Mouse (Mus musculus) forebrain, postnatal 0 days (tissue): ENCODE measurements around the gene Tenm4. TPM values are rescaled to one million over a fixed set of nuclear protein-coding genes. Genes with fewer than 3 reads are reported as not detected.
A peak's percentile ranks its signal among the peaks of the same experiment; 100 is the strongest.

Experiments
- ATAC-seq: fragments of 200-750 bp; cut with Nextera tagmentation; 2 replicates; pipeline ENCODE4 v1.8.0; 2017; ENCODE audit warnings: mild to moderate bottlenecking, moderate library complexity
- DNase-seq: peaks from one replicate; pipeline ENCODE4 v3.0.0-alpha.2; 2015
- H3K27ac ChIP-seq: fragments of 300-500 bp; sonication (generic); 2 replicates; pipeline ENCODE4 v1.5.1; 2014; ENCODE audit warnings: low read depth, mild to moderate bottlenecking, antibody characterized with exemption, low read length, moderate library complexity, mixed read lengths
- H3K27me3 ChIP-seq: fragments of 300-500 bp; sonication (generic); 2 replicates; pipeline ENCODE4 v1.6.1; 2014; ENCODE audit warnings: mild to moderate bottlenecking, low read length, mixed read lengths; ENCODE audit not compliant: insufficient read depth
- H3K36me3 ChIP-seq: fragments of 300-500 bp; sonication (generic); 2 replicates; pipeline ENCODE4 v1.6.1; 2014; ENCODE audit warnings: mild to moderate bottlenecking, moderate library complexity; ENCODE audit not compliant: insufficient read depth
- H3K4me1 ChIP-seq: fragments of 300-500 bp; sonication (generic); 2 replicates; pipeline ENCODE4 v1.6.1; 2014; ENCODE audit warnings: antibody characterized with exemption; ENCODE audit not compliant: insufficient read depth
- H3K4me2 ChIP-seq: fragments of 300-500 bp; sonication (generic); 2 replicates; pipeline ENCODE4 v1.6.1; 2014; ENCODE audit warnings: low read depth, mild to moderate bottlenecking, moderate library complexity
- H3K4me3 ChIP-seq: fragments of 300-500 bp; sonication (generic); 2 replicates; pipeline ENCODE4 v1.5.1; 2014; ENCODE audit warnings: low read depth, low read length, mixed read lengths
- H3K9ac ChIP-seq: fragments of 300-500 bp; sonication (generic); 2 replicates; pipeline ENCODE4 v1.6.1; 2014; ENCODE audit warnings: mild to moderate bottlenecking
- H3K9me3 ChIP-seq: fragments of 300-500 bp; sonication (generic); 2 replicates; pipeline ENCODE4 v1.6.1; 2016; ENCODE audit warnings: low read length
- CTCF ChIP-seq: sonication (generic); IDR thresholded peaks from 2 replicates; pipeline ENCODE4 v1.5.1; 2016; ENCODE audit warnings: antibody characterized with exemption, control low read depth, low read depth
- WGBS: fragments of 180-500 bp; shearing (Covaris S2); extraction: QIAGEN DNeasy Blood & Tissue Kit; methylation state at CpG from one replicate; pipeline ENCODE4 v1.1.7; 2014; 5-methylcytosine and 5-hydroxymethylcytosine counted together
- polyA plus RNA-seq: library from polyadenylated mRNA; unstranded; fragments of >200 nt; fragmentation: Nextera tagmentation; extraction: Ambion mirVana; gene quantifications from 2 replicates; pipeline ENCODE4 v1.2.1, GENCODE M21; 2015
- total RNA-seq: library from RNA; depleted of rRNA; stranded (reverse); fragments of >200 nt; gene quantifications from 2 replicates; pipeline ENCODE4 v1.2.3, GENCODE M21; 2014

The Tenm4 gene
- total and polyA plus RNA-seq, 2 experiments from 2014 or later = 50.6 to 69.5 TPM

DNA sequence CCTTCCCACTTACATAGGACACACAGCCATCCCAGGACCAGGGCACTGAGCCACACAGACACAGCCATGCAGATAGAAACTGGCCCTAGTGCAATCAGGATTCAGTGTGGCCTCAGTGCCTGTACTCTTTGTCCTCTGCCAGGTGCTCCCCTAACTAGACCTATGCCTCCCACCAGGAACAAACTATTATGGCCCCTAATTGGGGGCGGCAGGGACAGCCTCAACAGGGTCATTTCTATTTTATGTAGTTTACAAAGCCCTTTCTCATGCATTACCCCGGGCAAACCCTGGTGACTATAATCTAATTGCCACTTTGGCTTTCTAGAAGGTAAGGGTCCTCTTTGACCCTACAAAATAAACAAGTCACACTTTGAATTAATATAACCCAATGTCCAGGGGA is 479.4 kb downstream of the Tenm4 start:
- Histone ChIP-seq H3K9me3 (no peaks in the 10 kb centered on the region), H3K4me1 (peaks cover 16% of the 10 kb centered on the region), H3K27me3 (no peaks in the 10 kb centered on the region), H3K9ac (no peak overlapping the region), H3K4me3 (no peak overlapping the region), H3K4me2 (no peak overlapping the region), H3K27ac (no peak overlapping the region), H3K36me3 (no peaks in the 10 kb centered on the region)
- DNase-seq = no peak
- no peak for TF ChIP-seq CTCF
- no peak for ATAC-seq
- WGBS = 18% methylated on average over 2 of the region's 2 CpGs

DNA sequence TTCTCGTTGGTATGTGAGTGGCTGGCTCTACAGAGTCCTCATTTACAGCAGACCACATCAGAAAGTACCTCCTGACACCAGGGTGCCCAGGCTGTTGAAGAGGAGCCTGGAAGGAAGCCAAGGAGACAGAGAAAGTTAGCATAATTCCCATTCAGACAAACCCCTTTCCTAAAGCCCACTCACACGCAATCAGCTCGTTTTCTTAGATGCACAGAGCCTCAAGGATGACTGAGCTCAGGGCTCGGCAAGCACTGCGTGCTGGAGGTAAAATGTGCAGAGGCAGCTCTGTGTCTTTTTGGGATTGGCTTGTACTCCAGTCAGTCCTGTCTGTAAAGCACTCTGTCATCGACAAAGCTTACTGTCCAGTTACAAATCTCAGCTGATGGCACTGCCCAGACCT is 480.0 kb downstream of the Tenm4 start:
- Histone ChIP-seq H3K4me3 (no peak overlapping the region), H3K27ac (no peak overlapping the region), H3K27me3 (no peaks in the 10 kb centered on the region), H3K36me3 (no peaks in the 10 kb centered on the region), H3K9ac (no peak overlapping the region), H3K9me3 (no peaks in the 10 kb centered on the region), H3K4me2 (no peak overlapping the region), H3K4me1 (peaks cover 16% of the 10 kb centered on the region)
- no peak for DNase-seq
- 11% methylated on average over 6 of the region's 6 CpGs for WGBS
- no peak for ATAC-seq
- no peak for TF ChIP-seq CTCF

DNA sequence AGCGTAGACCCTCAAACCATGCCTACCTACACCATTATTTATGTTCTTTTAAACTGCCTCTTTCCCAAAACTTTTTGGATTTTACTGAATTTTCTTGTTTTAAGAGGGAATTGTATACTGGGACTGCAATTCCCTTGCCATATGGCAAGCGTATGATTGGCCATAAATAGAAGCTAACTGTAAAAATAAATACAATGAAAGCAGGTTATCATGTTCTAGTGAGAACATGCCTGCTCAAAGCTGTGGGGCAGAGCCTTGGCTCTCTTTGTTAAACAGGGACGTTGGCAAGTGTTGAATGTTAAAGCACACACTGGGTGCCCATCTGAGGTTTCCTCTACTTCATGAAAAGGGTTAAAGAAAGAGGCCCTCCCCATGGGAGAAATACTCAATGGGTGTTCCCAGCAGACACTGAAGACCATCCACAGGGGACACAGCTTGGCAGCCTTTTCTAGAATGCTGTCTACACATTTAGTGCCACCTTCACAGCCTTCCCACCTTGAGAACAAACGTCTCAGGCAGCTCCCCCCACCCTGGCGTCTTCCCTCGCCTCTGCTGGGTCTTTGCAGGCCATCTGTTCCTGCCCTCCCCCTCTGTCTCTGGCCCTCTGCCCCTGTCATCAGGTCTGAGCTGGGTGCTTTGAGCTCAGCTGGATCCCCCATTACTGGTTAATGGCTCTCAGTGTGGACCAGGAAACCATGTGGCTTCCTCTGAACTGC is 480.7 kb downstream of the Tenm4 start:
- DNase-seq = peak; percentile 32
- WGBS = 32% methylated on average over 6 of the region's 6 CpGs
- peak overlapping the region; percentile 16; the same call in 1 of the 2 replicates for H3K27ac ChIP-seq
- H3K4me2 ChIP-seq = no peak overlapping the region
- H3K4me1 ChIP-seq = peaks cover 16% of the 10 kb centered on the region
- H3K27me3 ChIP-seq = no peaks in the 10 kb centered on the region
- TF ChIP-seq CTCF = no peak
- no peaks in the 10 kb centered on the region for H3K36me3 ChIP-seq
- peak; percentile 57 for ATAC-seq
- no peak overlapping the region for H3K9ac ChIP-seq
- H3K4me3 ChIP-seq = no peak overlapping the region
- no peaks in the 10 kb centered on the region for H3K9me3 ChIP-seq

DNA sequence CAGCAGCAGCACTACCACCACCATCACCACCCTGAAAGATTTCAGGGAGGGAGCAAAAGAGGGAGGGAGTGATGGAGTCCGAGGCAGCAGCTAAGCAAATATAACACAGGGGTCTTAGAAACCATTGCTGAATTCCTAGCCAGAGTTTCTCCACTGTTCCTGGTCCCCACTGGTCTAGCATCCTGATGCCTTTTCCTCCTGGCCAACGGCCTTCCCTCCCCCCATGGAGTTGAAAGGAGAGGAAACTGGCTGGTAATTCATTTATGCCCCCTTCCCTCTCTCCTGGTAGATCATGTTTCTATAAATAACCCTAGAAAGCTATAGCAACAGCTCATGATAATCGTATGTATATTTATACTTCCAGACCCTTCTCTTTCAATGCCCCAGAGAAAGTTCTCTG is 481.8 kb downstream of the Tenm4 start:
- DNase-seq (no peak), ATAC-seq (no peak)
- H3K27me3 ChIP-seq = no peaks in the 10 kb centered on the region
- no peak overlapping the region for H3K27ac ChIP-seq
- TF ChIP-seq CTCF = no peak
- 32% methylated on average over 3 of the region's 3 CpGs for WGBS
- no peaks in the 10 kb centered on the region for H3K9me3 ChIP-seq
- no peak overlapping the region for H3K4me3 ChIP-seq
- no peak overlapping the region for H3K4me2 ChIP-seq
- no peak overlapping the region for H3K9ac ChIP-seq
- H3K4me1 ChIP-seq = peaks cover 16% of the 10 kb centered on the region
- no peaks in the 10 kb centered on the region for H3K36me3 ChIP-seq

DNA sequence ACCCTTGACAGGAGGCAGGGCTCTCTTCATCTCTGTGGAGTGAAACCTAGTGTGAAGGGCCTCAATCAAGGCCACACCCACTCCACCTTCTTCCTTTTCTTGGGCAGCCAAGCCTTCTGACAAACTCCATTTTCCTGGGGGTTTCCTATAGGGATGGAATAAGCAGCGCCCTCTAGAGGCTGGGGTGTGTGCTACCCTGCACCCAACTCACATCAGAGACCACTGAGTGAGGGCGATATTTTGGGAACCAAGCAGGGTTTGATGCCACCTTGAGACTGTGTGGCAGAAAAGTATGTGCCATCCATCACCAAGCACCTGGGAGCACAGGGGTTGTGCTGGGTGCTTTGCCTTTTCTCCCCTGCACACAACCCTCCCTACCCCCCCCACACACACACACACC is 483.2 kb downstream of the Tenm4 start:
- Histone ChIP-seq H3K36me3 (no peaks in the 10 kb centered on the region), H3K9me3 (no peaks in the 10 kb centered on the region), H3K9ac (no peak overlapping the region), H3K27ac (no peak overlapping the region), H3K4me2 (no peak overlapping the region), H3K4me1 (peaks cover 16% of the 10 kb centered on the region), H3K4me3 (no peak overlapping the region), H3K27me3 (no peaks in the 10 kb centered on the region)
- ATAC-seq (no peak), DNase-seq (no peak)
- TF ChIP-seq CTCF = peak; percentile 35
- 62% methylated on average over 2 of the region's 2 CpGs for WGBS

DNA sequence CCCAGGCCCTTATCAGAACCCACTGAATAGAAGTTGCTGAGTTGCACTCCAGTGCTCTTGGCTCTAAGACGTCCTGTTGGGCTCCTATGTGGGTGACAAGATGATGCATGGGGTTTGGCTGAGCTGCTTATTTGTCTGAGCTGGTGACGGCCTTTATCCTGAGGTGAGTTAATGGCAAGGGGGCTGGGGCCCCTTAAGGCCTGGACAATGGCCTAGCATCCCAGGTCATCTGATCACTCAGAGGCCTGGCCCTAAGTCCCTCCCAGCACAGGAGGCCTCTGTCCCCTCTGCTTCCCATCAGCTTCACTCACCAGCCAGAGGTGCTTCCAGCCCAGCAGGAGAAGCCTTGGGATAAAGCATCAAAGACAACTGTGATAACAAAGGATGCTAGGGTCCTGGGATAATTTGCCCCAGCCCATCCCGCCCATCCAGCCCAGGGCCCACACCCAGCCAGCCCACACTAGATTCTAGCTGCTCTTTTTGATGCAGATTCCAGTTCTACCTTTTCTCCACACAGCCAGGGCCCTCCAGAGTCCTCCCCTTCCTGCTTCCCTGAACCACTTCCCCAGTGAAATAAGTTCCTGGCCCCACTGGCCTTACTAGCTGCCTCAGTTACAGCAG is 484.2 kb downstream of the Tenm4 start:
- H3K4me2 ChIP-seq = no peak overlapping the region
- TF ChIP-seq CTCF = no peak
- peaks cover 16% of the 10 kb centered on the region for H3K4me1 ChIP-seq
- ATAC-seq (no peak), DNase-seq (no peak)
- H3K36me3 ChIP-seq = no peaks in the 10 kb centered on the region
- no peaks in the 10 kb centered on the region for H3K27me3 ChIP-seq
- H3K27ac ChIP-seq = no peak overlapping the region
- no peak overlapping the region for H3K9ac ChIP-seq
- WGBS = 64% methylated on average over 3 of the region's 3 CpGs
- no peak overlapping the region for H3K4me3 ChIP-seq
- no peaks in the 10 kb centered on the region for H3K9me3 ChIP-seq

DNA sequence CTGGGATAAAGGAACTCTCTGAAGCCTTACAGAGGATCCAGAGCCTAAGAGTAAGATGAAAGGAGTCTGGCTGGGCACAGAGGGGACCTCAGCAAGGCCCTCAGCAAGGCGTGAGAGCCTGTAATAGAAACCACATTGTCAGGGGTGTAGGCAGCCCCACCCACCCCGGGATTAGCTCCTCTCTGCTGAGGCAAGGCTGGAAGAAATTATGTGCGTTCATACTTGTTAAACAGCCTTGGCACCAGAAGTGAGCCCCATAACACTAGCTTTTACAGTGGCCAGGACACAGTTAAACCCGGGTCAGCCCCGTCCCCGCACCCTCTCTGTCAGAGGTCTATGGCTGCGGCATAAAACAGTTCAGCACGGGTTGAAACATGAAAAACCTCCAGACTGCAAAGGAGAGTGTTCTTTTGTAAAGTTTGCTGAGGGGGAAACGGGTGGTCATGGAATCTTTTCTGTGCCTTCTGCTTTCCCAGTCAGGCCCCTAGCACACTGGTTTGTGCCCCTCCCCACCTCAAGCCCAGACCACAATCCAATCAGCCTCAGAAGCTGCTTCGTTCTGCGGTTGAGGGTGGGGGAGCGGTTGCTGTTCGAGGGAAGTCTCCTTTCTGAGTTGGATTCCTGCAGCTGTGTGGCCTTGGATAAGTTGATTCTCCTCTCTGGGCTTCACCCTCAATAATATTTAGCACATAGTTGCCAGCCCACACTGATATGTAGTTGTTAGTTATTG is 486.2 kb downstream of the Tenm4 start:
- TF ChIP-seq CTCF = no peak
- Histone ChIP-seq H3K27me3 (no peaks in the 10 kb centered on the region), H3K27ac (no peak overlapping the region), H3K36me3 (no peaks in the 10 kb centered on the region), H3K4me3 (no peak overlapping the region), H3K9me3 (no peaks in the 10 kb centered on the region), H3K9ac (no peak overlapping the region), H3K4me1 (0 out of 2 replicates have a peak, but pooled peaks cover 2% of the 10 kb centered on the region), H3K4me2 (no peak overlapping the region)
- no peak for ATAC-seq
- 13% methylated on average over 13 of the region's 13 CpGs for WGBS
- DNase-seq = no peak
